Mouse (Mus musculus) right cerebral cortex, postnatal 14 days (tissue): ENCODE measurements around the gene Ncmap.
"Not testable (repeated sequence)": the region's sequence is repeated elsewhere in the genome, so short reads cannot be mapped to it uniquely, and the experiment has no call there.

Experiments used
- DNase-seq: peaks from one replicate; pipeline ENCODE4 v3.0.0; 2022

Gene Ncmap

DNA sequence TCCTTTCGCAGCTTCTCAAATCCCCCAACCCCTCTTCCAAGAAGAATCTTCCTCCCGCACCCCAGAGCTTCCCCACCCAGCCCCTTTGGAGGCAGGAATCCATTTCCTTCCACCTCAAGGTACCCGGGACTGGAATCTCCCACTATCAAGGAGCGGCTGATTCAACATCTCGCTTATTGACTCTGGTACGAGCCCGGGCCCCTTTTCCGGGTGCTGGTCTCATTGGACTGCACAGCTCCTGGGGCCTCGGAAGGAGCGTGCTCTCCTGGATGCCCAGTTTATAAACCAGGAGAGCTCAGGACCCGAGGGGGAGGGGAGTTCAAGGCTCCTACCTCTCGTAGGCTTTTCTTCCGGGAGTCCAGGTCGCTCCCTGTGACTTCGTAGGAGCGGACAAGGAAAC lies 476 bp downstream of the Ncmap start:
- no peak for DNase-seq

DNA sequence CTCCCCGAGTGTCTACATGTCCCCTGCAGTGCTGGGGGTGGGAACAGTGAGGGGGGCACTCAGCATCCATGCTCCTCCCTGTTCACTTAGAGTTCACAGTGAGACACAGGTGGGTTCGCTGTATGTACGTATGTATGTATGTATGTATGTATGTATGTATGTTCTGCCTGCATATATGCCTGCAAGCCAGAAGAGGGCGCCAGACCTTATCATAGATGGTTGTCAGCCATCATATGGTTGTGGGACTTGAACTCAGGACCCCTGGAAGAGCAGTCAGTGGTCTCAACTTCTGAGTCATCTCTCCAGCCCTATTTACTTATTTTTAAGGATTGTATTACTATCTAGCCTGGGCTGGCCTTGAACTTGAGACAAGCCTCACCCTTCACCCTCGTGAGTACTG lies 1.7 kb downstream of the Ncmap start:
- no peak for DNase-seq

DNA sequence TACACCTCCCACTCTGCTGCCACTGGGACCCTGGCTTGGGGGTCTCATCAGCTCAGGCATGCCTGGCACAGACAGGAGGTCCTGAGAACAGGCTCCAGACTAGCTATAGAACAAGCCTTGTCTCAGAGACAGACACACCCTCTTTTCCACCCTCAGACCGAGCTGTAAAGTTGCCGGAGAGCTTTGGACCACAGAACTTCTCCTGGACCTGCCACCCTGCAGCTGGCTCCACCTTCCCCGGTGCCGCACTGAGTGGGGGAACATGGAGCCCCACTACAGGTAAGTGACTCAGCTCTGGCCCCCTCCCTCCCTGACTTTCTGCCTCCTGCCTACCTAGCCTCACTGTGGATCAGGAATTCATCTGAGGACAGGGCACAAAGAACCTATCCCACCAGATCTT lies 2.7 kb downstream of the Ncmap start:
- DNase-seq = no peak

DNA sequence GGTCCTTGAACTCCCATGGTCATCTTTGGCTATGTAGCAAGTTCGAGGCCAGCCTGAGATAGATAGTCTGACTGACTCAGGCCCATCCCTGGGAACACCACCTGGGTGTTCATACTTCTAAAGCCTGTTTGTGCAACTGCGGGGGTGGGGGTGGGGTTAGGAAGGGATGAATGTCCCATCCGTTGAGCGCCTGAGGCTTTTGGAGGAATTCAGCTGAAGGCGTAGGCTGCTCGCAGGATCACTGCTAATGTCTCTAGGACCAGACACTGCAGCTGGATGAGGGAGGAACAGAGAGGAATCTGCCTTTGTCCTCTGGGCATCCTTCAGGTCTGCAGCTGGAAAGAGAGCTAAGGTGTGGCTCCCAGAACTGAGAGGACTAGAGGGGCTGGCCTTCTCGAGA lies 3.4 kb downstream of the Ncmap start:
- no peak for DNase-seq

DNA sequence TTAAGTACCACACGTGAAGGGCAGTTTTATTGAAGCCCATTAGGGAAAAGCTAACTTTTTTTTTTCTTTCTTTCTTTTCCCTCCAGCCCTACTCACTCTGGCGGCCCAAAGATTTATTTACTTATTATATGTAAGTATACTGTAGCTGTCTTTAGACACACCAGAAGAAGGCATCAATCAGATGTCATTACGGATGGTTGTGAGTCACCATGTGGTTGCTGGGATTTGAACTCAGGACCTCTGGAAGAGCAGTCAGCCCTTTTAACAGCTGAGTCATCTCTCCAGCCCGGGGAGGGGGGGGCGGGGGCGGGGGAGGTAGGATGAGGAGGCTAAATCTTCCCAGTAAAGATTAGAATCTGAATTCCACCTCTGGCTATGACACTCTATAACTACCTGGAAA lies 4.6 kb downstream of the Ncmap start:
- DNase-seq = no peak

DNA sequence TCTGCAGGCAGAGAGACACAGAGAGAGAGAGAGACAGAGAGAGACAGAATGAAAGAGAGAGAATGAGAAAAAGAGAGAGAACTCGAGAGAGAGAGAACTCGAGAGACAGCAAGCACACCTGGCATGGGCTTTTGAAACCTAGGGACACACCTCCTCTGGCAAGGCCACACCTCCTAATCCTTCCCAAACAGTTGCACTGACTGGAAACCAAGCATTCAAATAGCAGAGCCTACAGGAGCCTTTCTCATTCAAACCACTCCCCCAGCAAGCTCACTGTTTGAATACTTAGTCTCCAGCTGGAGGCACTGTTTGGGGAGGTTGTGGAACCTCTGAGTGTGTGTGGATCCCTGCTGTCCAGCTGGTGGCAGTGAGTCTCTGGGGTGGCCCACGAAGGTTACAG lies 5.2 kb downstream of the Ncmap start:
- no peak for DNase-seq

DNA sequence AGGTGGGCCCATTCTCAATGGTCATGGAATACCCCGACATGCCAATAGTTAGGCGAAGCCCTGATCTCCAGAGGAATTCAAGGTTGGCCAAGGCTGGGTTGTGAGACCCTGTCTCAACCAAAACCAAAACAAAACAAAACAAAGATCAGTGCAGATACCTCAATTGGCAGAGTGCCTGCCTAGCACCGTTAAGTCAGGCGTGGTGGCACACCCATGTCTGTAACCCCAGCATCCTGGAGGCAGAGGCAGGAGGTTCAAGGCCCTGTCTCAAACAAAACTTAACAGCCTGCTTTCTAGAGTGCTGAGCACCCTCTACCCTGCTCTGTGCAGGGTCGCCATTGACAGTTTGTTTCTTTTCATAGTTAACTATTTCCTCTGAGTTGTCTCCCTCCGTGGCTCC lies 7.0 kb downstream of the Ncmap start:
- DNase-seq = no peak

DNA sequence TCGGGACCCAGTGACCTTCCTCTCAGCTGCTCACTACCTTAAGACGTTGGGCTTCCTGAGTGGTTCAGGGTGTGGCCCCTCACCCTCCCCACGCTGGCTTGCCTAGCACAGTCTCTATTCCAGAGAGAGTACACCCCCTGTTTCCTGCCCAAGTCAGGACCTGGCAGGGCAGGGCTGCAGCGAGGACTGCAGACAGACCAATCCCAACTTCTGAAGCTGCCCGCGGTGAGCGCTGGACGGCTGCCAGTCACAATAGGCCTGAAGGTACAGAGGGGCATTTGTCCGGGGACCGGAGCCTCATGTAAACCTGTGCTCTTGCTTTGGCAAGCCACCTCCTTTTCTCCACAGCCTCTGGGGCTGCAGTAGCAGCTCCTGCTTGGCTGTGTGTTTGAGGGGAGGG lies 12.4 kb downstream of the Ncmap start:
- DNase-seq = peak; percentile 12

DNA sequence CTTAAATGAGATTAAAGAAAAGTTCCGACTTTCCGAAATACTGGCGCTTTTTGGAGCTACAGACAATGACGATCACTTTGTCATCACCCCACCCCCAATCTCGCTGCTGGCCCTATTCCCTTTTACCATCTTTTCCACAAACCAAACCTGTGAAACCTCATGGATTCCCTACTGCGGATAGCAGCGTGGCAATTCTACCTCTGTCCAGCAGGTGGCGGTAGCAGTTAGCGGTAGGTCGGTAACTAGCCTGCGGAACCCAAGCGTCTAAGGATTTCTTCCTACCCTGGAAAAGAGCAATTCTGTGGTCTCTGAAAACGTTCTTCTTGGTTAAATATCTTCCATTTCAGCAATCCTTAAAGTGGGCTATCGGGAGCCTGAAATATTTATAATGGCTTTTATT lies 15.7 kb downstream of the Ncmap start:
- DNase-seq = peak; percentile 83

DNA sequence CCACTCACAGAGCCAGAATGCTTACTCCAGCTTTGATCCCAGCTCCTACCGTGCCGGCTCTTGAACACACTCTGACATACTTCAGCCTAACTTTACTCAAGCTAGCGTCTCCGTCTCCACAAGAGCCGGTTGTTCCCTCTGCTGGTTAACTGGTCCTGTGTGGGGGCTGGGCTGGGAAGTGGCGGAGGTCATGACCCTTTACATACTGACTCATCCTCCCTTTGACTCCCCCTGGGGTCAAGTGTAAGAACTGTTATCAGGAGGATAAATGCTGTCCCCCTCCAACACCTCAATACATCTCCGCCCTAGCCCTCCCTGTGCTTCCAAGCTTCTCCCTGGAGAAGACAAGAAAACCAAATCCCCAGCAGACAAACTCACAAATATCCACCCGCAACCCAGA lies 16.7 kb downstream of the Ncmap start:
- DNase-seq = no peak

DNA sequence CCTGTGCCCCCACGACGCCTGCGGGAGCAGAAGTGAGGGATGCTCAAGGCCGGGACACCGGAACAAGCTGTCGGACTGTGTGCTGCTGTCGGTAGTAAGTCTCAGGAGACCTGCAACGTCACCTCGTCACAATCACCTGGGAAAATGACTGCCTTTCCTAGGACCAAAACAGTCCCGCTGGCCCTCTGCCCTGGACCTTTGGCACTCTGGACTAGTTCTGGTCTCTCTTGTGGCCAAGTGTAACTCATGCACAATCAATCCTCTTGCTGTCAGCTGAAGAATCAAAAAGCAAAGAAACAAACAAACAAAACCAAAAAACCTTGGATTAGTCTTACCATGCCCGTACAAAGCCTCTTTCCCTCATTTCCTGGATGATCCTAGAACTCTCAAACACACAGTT lies 20.8 kb downstream of the Ncmap start:
- no peak for DNase-seq

DNA sequence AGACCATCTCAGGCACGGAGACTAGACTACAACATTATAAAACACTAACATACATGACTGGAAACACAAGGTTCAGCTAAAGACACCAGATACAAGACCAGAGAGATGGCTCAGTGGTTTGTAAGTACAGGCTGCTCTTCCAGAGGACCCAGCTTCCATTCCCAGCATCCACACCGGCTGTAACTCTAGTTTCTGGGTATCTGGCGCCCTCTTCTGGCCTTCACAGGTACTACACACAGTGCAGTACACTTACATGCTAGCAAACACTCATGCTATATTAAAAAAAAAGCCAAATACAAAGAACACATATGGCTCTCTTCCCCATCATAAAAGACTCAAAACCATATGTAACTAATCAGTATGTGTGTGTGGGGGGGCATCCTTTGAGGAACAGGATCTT lies 22.6 kb downstream of the Ncmap start:
- no peak for DNase-seq

DNA sequence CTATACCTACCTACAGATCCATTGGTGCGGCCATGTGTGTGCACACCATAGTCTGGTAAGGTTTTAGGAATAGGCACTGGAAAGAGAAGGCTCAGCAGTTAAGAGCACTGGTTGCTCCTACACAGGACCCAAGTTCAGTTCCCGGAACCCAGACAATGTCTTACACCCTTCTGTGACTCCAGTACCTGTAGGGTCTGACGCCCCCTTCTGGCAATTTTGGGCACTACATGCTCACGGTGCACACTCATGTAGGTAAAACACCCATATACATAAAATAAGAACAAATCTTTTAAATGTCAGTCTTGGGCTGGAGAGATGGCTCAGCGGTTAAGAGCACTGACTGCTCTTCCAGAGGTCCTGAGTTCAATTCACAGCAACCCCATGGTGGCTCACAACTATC lies 24.7 kb downstream of the Ncmap start:
- no peak for DNase-seq

DNA sequence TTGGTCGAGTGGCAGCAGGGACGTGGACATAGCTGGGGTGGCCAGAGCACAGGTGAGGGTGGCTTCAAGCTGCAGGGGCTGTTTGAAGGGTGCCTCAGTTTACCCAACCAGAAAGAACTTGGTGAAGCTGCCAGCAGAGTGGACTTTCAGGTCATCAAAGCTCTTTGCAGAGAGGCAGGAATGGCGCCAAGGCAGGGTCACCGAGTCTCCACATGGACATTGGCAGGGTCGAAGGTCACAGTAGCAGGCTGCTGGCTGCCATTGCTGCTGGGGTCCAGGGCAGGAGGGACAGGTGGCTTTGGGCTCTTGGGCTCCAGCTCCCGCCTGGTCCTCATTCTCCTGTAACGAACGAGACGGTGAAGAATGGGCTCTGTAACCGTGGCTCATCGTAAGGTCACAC lies 27.7 kb downstream of the Ncmap start:
- DNase-seq = no peak

DNA sequence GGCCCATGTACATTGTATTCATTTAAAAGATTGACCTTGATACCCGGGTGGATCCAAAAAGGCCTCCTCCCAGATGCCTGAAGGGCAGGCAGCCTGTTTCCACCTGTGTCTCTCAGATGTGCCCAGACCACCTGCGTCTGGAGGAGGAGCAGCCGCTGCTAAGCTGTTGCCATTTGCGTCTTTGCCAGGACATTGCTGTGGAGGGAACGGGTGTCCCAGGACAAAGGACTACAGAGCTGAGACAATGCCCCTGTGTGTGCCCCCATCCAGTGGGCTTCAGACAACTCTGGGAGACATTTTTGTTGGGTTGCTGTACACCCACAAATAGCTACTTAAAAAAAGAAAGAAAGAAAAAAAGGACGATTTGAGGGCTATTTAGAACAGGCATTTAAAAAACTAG lies 35.2 kb downstream of the Ncmap start:
- DNase-seq = no peak

DNA sequence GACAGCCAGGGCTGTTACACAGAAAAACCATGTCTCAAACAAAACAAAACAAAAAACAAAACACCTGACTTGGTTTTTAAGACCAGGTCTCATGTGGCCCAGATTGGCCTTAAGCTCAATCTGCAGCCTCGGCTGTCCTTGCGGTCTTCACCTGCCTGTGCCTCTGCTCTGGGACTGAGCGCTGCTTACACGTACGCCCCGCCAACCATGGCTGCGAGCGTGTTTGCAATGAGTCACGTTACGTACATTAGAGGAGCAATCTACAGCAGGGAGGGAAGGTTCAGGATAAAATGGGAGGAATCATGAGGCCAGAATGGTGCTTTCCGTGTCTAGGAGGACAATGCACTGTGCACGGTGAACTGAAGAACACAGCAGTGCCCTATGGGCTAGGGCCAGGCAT lies 36.3 kb downstream of the Ncmap start:
- DNase-seq = no peak

DNA sequence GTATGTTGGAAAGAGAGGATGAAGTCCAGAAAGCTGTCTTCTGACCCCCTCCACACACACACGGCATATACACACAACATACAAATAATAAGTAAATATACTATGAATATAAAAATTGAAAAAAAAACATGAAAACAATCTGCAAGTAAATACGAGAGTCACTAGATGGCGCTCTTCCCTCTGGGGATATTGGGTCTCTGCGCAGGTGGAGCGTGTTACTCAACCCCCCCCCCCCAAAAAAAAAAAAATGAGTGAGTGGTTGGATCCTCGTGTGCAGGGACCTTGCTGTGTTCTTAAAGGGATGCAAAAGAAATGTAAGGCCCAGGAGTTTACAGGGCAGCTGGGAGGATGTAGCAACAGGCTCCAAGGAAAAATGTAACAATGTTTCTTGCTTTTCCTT lies 39.3 kb downstream of the Ncmap start:
- peak; percentile 20 for DNase-seq

DNA sequence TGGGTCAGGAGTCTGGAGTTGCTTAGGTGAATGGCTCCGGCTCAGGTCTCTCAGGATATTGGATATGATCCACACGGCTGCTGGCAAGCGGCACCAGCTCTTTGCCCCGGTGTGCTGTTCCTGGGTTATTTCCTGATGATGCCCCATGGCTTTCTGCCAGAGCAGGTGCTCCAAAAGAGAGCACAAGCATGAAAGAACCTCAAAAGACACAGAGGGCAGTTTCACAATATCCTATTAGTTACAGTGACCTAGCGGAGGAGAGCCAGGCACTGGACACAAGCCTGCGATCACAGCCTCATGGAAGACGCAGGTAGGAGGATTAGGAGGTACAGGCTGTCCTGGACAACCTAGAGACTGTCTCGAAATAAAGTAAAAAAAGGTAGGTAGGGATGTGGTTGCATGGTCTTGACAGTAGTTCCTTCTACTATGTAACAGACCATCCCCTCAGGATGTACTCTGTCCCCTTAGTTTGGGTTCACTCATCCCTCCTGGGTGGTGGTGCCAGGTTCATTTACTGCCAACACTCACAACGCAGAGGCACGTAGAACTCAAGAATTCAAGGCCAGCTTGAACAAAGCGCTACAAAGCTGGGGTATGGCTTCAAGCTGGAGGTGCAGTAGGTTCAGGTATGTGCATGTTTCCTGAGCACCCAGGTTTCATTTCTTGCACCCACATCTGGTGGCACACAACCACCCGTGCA lies 40.7 kb downstream of the Ncmap start:
- no peak for DNase-seq

DNA sequence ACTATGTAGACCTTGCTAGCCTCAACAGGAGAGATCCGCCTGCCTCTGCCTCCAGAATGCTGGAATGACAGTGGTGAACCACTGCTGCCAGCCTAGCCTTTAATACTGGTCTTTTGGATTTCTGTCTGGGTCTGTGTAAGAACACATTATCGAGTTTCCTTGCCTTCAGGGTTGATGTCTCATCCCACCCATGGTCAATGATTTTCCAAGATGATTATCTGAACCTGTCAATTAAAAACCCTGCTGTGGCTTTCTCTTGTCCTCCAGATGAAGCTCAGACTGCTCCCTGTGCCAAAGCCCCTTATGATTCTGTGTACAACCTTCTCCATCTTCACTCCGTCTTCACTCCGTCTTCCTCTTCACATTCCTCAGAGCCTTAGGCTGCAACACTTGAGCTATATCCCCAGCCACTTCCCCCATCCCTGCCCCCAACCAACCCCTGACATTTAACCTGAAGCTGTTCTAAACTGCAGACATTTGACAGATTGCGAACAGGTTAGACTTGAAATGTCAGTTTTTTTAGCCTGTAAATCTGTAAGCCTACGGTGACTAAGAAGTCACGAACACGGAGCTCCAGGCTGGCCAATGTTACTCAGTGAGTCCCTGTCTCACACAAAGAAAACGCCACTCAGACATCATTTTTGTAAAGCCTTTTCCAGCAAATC lies 42.0 kb downstream of the Ncmap start:
- DNase-seq = no peak

DNA sequence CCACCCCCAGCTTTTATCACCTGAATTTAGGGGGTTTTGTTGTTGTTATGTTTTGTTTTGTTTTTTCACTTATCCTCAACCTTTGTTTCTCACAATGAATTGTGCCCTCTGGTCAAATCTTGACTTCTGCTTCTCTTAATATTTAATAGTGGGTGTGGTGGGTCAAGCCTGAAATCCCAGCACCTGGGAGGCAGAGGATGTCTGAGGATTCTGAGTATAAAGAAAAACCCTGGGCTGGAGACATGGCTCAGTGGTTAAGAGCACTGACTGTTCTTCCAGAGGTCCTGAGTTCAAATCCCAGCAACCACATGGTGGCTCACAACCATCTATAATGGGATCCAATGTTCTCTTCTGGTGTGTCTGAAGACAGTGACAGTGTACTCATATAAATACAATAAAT lies 43.3 kb downstream of the Ncmap start:
- DNase-seq = not testable (repeated sequence)

DNA sequence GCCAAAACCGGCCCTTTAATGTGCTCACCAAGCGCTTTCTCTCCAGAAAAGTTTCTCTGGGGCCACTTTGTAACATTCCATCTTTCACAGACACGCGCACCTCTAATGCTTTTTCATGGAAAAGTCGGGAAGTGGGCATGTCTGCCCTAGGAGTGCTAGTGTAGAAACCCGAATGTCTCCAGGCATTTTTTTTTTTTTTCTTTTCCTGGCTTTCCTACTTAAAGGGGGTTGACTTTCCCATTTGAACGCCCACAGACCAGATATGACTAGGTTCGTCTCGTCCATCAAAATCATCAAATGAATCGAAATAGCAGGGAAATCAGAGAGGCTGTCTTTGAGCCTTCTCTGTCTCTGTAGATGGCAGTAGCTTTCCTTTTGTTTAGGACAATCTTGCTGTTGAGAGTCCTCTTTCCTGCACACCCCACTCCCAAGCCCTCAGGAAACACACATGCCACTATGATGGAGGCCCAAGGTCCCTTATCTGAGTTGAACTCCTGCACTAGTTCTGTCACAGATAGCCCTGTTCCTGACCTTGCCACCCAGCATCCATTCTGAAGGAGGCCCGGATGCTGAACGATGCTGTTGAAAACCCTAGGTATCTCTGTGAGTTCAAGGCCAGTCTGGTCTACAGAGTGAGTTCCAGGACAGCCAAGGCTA lies 44.1 kb downstream of the Ncmap start:
- no peak for DNase-seq

DNA sequence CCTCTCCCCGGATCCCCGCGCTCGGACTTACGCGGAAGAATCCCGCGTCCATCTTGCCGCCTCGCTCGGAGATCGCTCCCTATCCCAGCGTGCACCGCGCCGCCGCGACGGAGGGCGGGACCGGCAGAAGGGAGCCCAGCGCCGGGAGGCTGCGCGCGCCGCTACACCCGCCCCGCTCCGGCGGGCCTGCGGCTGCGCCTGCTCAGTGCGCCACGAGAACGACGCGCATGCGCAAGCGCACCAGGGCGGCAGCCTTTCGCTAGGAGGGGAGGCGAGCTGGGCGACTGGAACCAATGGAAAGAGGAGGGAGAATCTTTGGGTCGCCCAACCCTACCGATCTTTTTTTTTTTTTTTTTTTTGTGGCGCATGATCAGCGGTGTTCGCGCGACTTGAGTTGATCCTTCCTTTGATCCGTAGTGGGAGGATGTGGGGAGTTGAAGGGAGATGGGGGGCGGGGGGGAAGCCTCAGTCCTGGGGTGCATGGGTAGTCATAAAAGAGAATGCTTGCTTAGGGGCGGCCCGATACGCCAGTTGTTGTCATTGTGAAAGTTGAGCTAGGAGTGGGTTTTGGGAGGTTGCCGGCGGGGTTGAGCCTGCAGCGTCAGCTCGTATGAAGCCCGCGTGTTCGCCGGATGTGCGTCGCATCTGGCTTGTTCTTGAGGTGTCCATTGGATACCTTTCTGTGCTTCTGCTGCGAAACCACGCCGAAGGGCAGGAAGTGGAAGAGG lies 44.8 kb downstream of the Ncmap start, which contains the start of gene Srrm1:
Gene Srrm1 (minus strand): TSS at position 256 of the 728 bp plus-strand sequence.
- peak; percentile 99 for DNase-seq

DNA sequence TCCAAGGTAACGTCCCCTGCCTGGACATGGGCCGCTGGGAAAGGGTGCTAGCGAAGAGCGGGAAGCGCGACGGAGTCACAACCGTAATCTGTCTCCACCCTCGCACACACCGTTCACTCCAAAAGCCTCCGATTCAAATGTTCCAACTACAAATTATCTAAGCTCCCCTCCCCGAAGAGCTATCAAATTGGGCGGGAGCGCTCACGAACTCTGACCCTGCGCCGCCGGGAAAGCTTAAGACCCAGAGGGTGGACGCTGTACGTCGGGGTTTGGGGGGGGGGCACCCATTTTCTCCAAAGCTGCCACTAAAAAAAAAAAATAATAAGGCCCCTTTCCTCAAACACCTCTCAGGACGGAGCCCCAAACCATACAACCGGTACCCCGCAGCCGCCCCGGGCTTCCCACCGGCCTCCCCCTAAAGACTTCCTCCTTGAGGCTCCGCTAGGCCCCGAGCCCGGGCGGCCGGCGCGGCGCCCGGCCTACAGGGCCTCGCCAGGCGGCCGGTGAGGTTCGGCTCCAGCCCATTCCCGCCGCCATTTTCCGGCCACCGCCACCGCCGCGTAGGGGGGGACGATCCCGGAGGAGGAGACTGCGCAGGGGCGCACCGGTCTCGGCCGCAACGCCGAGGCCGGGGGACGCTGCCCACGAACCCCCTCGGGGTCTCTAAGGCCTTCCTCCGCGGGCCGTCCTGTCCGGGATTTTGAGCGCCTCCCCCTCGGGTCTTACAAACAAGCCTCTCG lies 45.5 kb downstream of the Ncmap start:
- peak; percentile 42 for DNase-seq
